Mouse (Mus musculus): ENCODE results near the gene Mbip. TPM values are rescaled to one million over a fixed set of nuclear protein-coding genes. Genes with fewer than 3 reads are reported as not detected.

Gene Mbip
- total RNA-seq (2012; rRNA removed) = 27.6 and 28.3 TPM in 2 replicates
- 82.7 and 90.6 TPM in 2 replicates for total RNA-seq (2014; rRNA removed)
- 47.6 and 53.0 TPM in 2 replicates for polyA plus RNA-seq (2012; ENCODE audit: insufficient read length, low read depth)

DNA sequence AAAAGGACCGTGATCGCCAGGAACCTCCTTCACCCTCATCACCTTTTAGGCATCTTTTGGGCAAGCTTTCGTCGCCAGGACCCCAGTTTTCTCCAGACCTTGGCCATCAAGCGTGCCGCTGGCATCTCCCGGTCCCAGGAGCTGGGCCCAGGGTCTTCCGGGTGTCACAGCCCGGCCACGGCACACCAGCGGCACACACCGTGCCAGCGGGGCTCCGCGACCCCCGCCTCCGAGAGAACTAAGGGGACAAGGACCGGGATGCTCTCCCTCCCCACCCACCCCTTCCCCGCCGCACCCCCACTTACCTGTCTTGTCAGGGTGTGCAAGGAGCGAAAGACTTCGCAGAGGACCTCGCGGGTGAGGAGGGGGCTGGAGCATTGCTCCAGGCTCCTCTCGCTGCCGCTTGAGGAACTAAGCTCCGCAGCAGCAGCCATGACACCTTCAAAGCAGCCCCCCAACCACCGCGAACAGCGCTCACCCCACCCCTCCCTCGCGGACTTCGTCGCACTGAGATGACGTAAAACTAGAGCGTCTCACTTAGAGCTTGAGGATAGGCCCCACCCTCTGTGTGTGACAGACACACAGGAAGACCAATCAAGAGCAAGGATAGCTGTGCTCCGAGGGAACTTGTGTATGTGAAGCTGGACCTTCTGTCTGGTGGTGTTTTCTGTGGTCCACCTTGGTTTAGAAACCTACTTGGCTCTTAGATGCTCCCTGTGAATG is at the start of gene Mbip:
Mbip (minus strand) TSS at position 528 of the 723 bp plus-strand sequence.
- H3K27me3 ChIP-seq (replicated peaks) = no peaks in the 10 kb centered on the region
- peaks cover 17% of the 10 kb centered on the region for H3K79me2 ChIP-seq (replicated peaks; ENCODE audit: control insufficient read depth, extremely low read depth, insufficient read depth, poor library complexity, severe bottlenecking)
- H3K9ac ChIP-seq (ENCODE audit: insufficient read depth, low read depth) = peak within 1 kb of the TSS; percentile 89
- H3K4me3 ChIP-seq (replicated peaks in 1 of 3; ENCODE audit: low read depth in 2 of 3, low read length in 2 of 3, poor library complexity in 1 of 3) = peak within 1 kb of the TSS; percentile 82 to 91 (median 87)
- in situ Hi-C loops (cut with MboI; ENCODE audit: low pct_ligation_motif_present, low pct_unique_long_range_greater_than_20kb, low sequenced_read_pairs) = loop anchor here (10.0 kb wide), 1 partner anchor 59 kb away; no protein-coding TSS in a partner anchor
- no peak for TF ChIP-seq PAX5 (IDR thresholded peaks at IDR 0.05; ENCODE audit: low read length)
- TF ChIP-seq JUND (conservative IDR thresholded peaks at IDR 0.05; ENCODE audit: low read depth, low read length) = no peak
- TF ChIP-seq SMC3 (IDR thresholded peaks at IDR 0.05; ENCODE audit: low read depth, low read length) = no peak
- no peak for TF ChIP-seq ZC3H11A (IDR thresholded peaks at IDR 0.05; ENCODE audit: low read depth, low read length)
- peak; percentile 88 for TF ChIP-seq HCFC1 (IDR thresholded peaks at IDR 0.05; ENCODE audit: low read depth, low read length)
- TF ChIP-seq USF2 (conservative IDR thresholded peaks at IDR 0.05; ENCODE audit: low read depth, low read length) = no peak
- TF ChIP-seq EP300 (IDR thresholded peaks at IDR 0.05; ENCODE audit: low read length) = no peak
- no peak for TF ChIP-seq UBTF (IDR thresholded peaks at IDR 0.05; ENCODE audit: low read depth, low read length)
- 0 out of 2 replicates have a peak, but pooled peaks have one; percentile 9 for TF ChIP-seq NRF1 (IDR thresholded peaks at IDR 0.05; ENCODE audit: low read depth, low read length)
- TF ChIP-seq MYC (IDR thresholded peaks at IDR 0.05; ENCODE audit: low read depth, low read length) = 0 out of 2 replicates have a peak, but pooled peaks have one; percentile 26
- TF ChIP-seq USF1 (IDR thresholded peaks at IDR 0.05; ENCODE audit: low read depth, low read length) = no peak
- no peak for TF ChIP-seq ZNF384 (IDR thresholded peaks at IDR 0.05; ENCODE audit: low read depth, low read length)
- no peak for TF ChIP-seq BHLHE40 (IDR thresholded peaks at IDR 0.05; ENCODE audit: low read depth, low read length)
- TF ChIP-seq KAT2A (IDR thresholded peaks at IDR 0.05; ENCODE audit: insufficient replicate concordance, low read length) = 0 out of 2 replicates have a peak, but pooled peaks have one; percentile 22
- no peak for TF ChIP-seq ZKSCAN1 (IDR thresholded peaks at IDR 0.05; ENCODE audit: borderline replicate concordance, low read depth, low read length)
- peak; percentile 88 for TF ChIP-seq SIN3A (IDR thresholded peaks at IDR 0.05; ENCODE audit: low read length)
- TF ChIP-seq POLR2A (IDR thresholded peaks at IDR 0.05; ENCODE audit: low read depth, low read length) = peak; percentile 54
- no peak for TF ChIP-seq POLR2AphosphoS2 (IDR thresholded peaks at IDR 0.05; ENCODE audit: low read depth, low read length)
- TF ChIP-seq ELF1 (IDR thresholded peaks at IDR 0.05; ENCODE audit: low read depth, low read length) = peak; percentile 65
- TF ChIP-seq CTCF (conservative IDR thresholded peaks at IDR 0.05 in 1 of 2, IDR thresholded peaks at IDR 0.05 in 1 of 2; ENCODE audit: low read depth in 2 of 2, low read length in 2 of 2) = no peak
- TF ChIP-seq ZMIZ1 (IDR thresholded peaks at IDR 0.05; ENCODE audit: low read depth, low read length) = no peak
- TF ChIP-seq JUN (IDR thresholded peaks at IDR 0.05; ENCODE audit: insufficient read depth, low read depth, low read length) = no peak
- peak; percentile 78 for TF ChIP-seq CHD2 (IDR thresholded peaks at IDR 0.05; ENCODE audit: low read length)
- TF ChIP-seq E2F4 (IDR thresholded peaks at IDR 0.05; ENCODE audit: insufficient replicate concordance, low read depth, low read length) = no peak
- TF ChIP-seq MXI1 (IDR thresholded peaks at IDR 0.05; ENCODE audit: low read depth, low read length) = peak; percentile 66; the same call in 1 of the 2 replicates
- no peak; the same call in 1 of the 2 replicates for TF ChIP-seq NELFE (IDR thresholded peaks at IDR 0.05; ENCODE audit: low read depth, low read length)
- peak; percentile 73 for TF ChIP-seq TCF12 (IDR thresholded peaks at IDR 0.05; ENCODE audit: low read depth, low read length)
- TF ChIP-seq RAD21 (IDR thresholded peaks at IDR 0.05; ENCODE audit: low read depth, low read length) = no peak
- no peak; the same call in 1 of the 2 replicates for TF ChIP-seq MAX (IDR thresholded peaks at IDR 0.05; ENCODE audit: low read length)
- no peak for TF ChIP-seq RCOR1 (conservative IDR thresholded peaks at IDR 0.05; ENCODE audit: low read depth, low read length)
- peak; percentile 44; the same call in 1 of the 2 replicates for TF ChIP-seq IRF4 (IDR thresholded peaks at IDR 0.05; ENCODE audit: low read depth, low read length)
- no peak for TF ChIP-seq CHD1 (IDR thresholded peaks at IDR 0.05; ENCODE audit: low read depth, low read length)
- TF ChIP-seq ETS1 (conservative IDR thresholded peaks at IDR 0.05; ENCODE audit: low read depth, low read length) = no peak
- TF ChIP-seq MEF2A (IDR thresholded peaks at IDR 0.05; ENCODE audit: borderline replicate concordance, low read depth, low read length) = peak; percentile 34; the same call in 1 of the 2 replicates
- peak; percentile 90 for TF ChIP-seq TBP (conservative IDR thresholded peaks at IDR 0.05; ENCODE audit: low read depth, low read length)
- TF ChIP-seq MAFK (IDR thresholded peaks at IDR 0.05; ENCODE audit: insufficient replicate concordance, low read length) = no peak
- no peak for TF ChIP-seq GABPA (IDR thresholded peaks at IDR 0.05; ENCODE audit: insufficient replicate concordance, low read depth, low read length)
- TF ChIP-seq MAZ (IDR thresholded peaks at IDR 0.05; ENCODE audit: low read depth, low read length) = peak; percentile 100
- no peaks in the 10 kb centered on the region for H3K9me3 ChIP-seq (replicated peaks; ENCODE audit: low read length)
- peak within 1 kb of the TSS; percentile 61; the same call in 1 of the 2 replicates for H3K4me2 ChIP-seq (ENCODE audit: insufficient read depth, low read depth, poor library complexity, severe bottlenecking)
- dilution Hi-C loops (cut with MboI; ENCODE audit: extremely low pct_ligation_motif_present, extremely low pct_unique_long_range_greater_than_20kb, low sequenced_read_pairs) = no loop called here
- H3K27ac ChIP-seq (ENCODE audit: insufficient read depth, low read depth) = peak within 1 kb of the TSS; percentile 18; the same call in 1 of the 2 replicates
- H3K4me1 ChIP-seq (ENCODE audit: control insufficient read depth in 1 of 2, insufficient read depth in 2 of 2) = peaks cover 0 to 18% of the 10 kb centered on the region in 2 experiments; a peak in 1 of 4 replicates
- peaks cover 0 to 10% of the 10 kb centered on the region in 2 experiments for H3K36me3 ChIP-seq (replicated peaks in 1 of 2; ENCODE audit: control insufficient read depth in 1 of 2, insufficient read depth in 1 of 2, low read length in 1 of 2)
- DNase-seq (ENCODE audit: extremely low read depth) = peak; percentile 99

Data from CH12.LX (cell line).